Mouse (Mus musculus) liver, embryonic 14.5 days (tissue): ENCODE measurements around the gene Nwd2. TPM values are rescaled to one million over a fixed set of nuclear protein-coding genes. Genes with fewer than 3 reads are reported as not detected.

Experiments
- ATAC-seq: fragments of 200-750 bp; cut with Nextera tagmentation; 2 replicates; pipeline ENCODE4 v1.8.0; 2017; ENCODE audit warnings: moderate number of reproducible peaks, mild to moderate bottlenecking, moderate library complexity; ENCODE audit not compliant: insufficient read depth
- DNase-seq, 3 experiments: peaks; one replicate each; pipeline ENCODE4 v3.0.0-alpha.2; 2012 to 2013; ENCODE audit warnings: low read depth in 3 of 3, low spot score in 3 of 3
- H3K27ac ChIP-seq: fragments of 300-500 bp; sonication (generic); 2 replicates; pipeline ENCODE4 v1.5.1; 2014; ENCODE audit warnings: moderate library complexity, mild to moderate bottlenecking, control low read depth, inconsistent platforms
- H3K27me3 ChIP-seq: fragments of 300-500 bp; sonication (generic); 2 replicates; pipeline ENCODE4 v1.6.1; 2014; ENCODE audit warnings: mild to moderate bottlenecking, low read length, moderate library complexity; ENCODE audit not compliant: control insufficient read depth, insufficient read depth
- H3K36me3 ChIP-seq: fragments of 300-500 bp; sonication (generic); replicated peaks from 2 replicates; pipeline ENCODE4 v1.6.1; 2014; ENCODE audit warnings: low read depth; ENCODE audit not compliant: control insufficient read depth, insufficient read depth
- H3K4me1 ChIP-seq, 2 experiments: fragments of 200-500 bp in 1 of 2; fragments of 300-500 bp in 1 of 2; sonication (generic) in 1 of 2; replicated peaks; 2 replicates each; pipeline ENCODE4 v1.6.1; 2012 to 2014; ENCODE audit warnings: antibody characterized with exemption in 1 of 2, inconsistent platforms in 1 of 2, low read length in 1 of 2; ENCODE audit not compliant: control insufficient read depth in 2 of 2, insufficient read depth in 2 of 2
- H3K4me2 ChIP-seq: fragments of 300-500 bp; sonication (generic); 2 replicates; pipeline ENCODE4 v1.6.1; 2014; ENCODE audit warnings: low read depth, mild to moderate bottlenecking, control low read depth, moderate library complexity
- H3K4me3 ChIP-seq, 2 experiments: fragments of 200-500 bp in 1 of 2; fragments of 300-500 bp in 1 of 2; sonication (generic) in 1 of 2; 2 replicates each; pipeline ENCODE4 v1.5.1; 2012 to 2014; ENCODE audit warnings: low read depth in 2 of 2, low read length in 2 of 2, mild to moderate bottlenecking in 2 of 2, control low read depth in 1 of 2, inconsistent platforms in 1 of 2, moderate library complexity in 1 of 2; ENCODE audit not compliant: insufficient read depth in 1 of 2
- H3K9ac ChIP-seq: fragments of 300-500 bp; sonication (generic); replicated peaks from 2 replicates; pipeline ENCODE4 v1.6.1; 2014; ENCODE audit warnings: mild to moderate bottlenecking, control low read depth, moderate library complexity
- H3K9me3 ChIP-seq: fragments of 300-500 bp; sonication (generic); 2 replicates; pipeline ENCODE4 v1.6.1; 2016; ENCODE audit warnings: low read length, mixed read lengths; ENCODE audit not compliant: control insufficient read depth
- CTCF ChIP-seq: IDR thresholded peaks from 2 replicates; pipeline ENCODE4 v1.5.1; 2016; ENCODE audit warnings: antibody characterized with exemption, low read depth, control low read depth
- EP300 ChIP-seq: IDR thresholded peaks from 2 replicates; pipeline ENCODE4 v1.6.1; 2016; ENCODE audit warnings: antibody characterized with exemption, low read depth
- WGBS: fragments of 180-500 bp; shearing (Covaris S2); extraction: QIAGEN DNeasy Blood & Tissue Kit; methylation state at CpG from one replicate; pipeline ENCODE4 v1.1.7; 2014; ENCODE audit not compliant: insufficient replicate concordance; 5-methylcytosine and 5-hydroxymethylcytosine counted together
- polyA plus RNA-seq, 2 experiments: library from polyadenylated mRNA; depleted of rRNA in 1 of 2; stranded (reverse) in 1 of 2; unstranded in 1 of 2; fragments of >200 nt; fragmentation: Nextera tagmentation in 1 of 2; extraction: Ambion mirVana in 1 of 2; gene quantifications; 2 replicates each; pipeline versions ENCODE4 v1.2.1 to v1.2.3; 2012 to 2014

Nwd2 gene
- polyA plus RNA-seq, 2 experiments = 0.03 TPM; not detected in 1

GRCm38 (mm10) chr5:63827006-63827405 is 178.1 kb downstream of the Nwd2 start:
- peaks cover 8 to 68% of the 10 kb centered on the region in 2 experiments for H3K4me1 ChIP-seq
- 9% methylated on average over 6 of the region's 6 CpGs for WGBS
- no peak for TF ChIP-seq EP300
- no peak for TF ChIP-seq CTCF

GRCm38 (mm10) chr5:63827415-63828053 is 178.6 kb downstream of the Nwd2 start:
- Histone ChIP-seq H3K27ac (no peak overlapping the region), H3K36me3 (no peaks in the 10 kb centered on the region), H3K9ac (no peak overlapping the region), H3K9me3 (no peaks in the 10 kb centered on the region), H3K4me1 (peaks cover 8 to 65% of the 10 kb centered on the region in 2 experiments), H3K4me3 (no peak overlapping the region), H3K4me2 (no peak overlapping the region), H3K27me3 (no peaks in the 10 kb centered on the region)
- ATAC-seq (no peak), DNase-seq (no peak)
- TF ChIP-seq EP300 = no peak
- 22% methylated on average over 5 of the region's 5 CpGs for WGBS

More at GRCm38 (mm10) chr5:63827006-63827405, 178.1 kb downstream of the Nwd2 start:
- H3K27ac ChIP-seq = no peak overlapping the region
- H3K4me2 ChIP-seq = peak overlapping the region; percentile 13; the same call in 1 of the 2 replicates
- H3K36me3 ChIP-seq = no peaks in the 10 kb centered on the region
- ATAC-seq (no peak), DNase-seq (no peak)
- no peaks in the 10 kb centered on the region for H3K27me3 ChIP-seq
- no peaks in the 10 kb centered on the region for H3K9me3 ChIP-seq
- no peak overlapping the region for H3K9ac ChIP-seq
- H3K4me3 ChIP-seq = no peak overlapping the region

GRCm38 (mm10) chr5:63828380-63829185 is 179.7 kb downstream of the Nwd2 start:
- Histone ChIP-seq H3K27ac (no peak overlapping the region), H3K4me2 (no peak overlapping the region), H3K27me3 (no peaks in the 10 kb centered on the region), H3K9ac (no peak overlapping the region), H3K36me3 (no peaks in the 10 kb centered on the region), H3K9me3 (no peaks in the 10 kb centered on the region), H3K4me1 (peaks cover 8 to 58% of the 10 kb centered on the region in 2 experiments), H3K4me3 (no peak overlapping the region)
- TF ChIP-seq EP300 (no peak), CTCF (no peak)
- 44% methylated on average over 10 of the region's 10 CpGs for WGBS
- ATAC-seq (no peak), DNase-seq (no peak)

GRCm38 (mm10) chr5:63831054-63831453 is 182.2 kb downstream of the Nwd2 start:
- 13% methylated on average over 4 of the region's 4 CpGs for WGBS
- Histone ChIP-seq H3K9ac (no peak overlapping the region), H3K27ac (no peak overlapping the region), H3K9me3 (no peaks in the 10 kb centered on the region), H3K4me2 (peak overlapping the region; percentile 3; the same call in 1 of the 2 replicates), H3K27me3 (no peaks in the 10 kb centered on the region), H3K36me3 (no peaks in the 10 kb centered on the region), H3K4me1 (peaks cover 4 to 41% of the 10 kb centered on the region in 2 experiments; a peak in 3 of 4 replicates), H3K4me3 (no peak overlapping the region)
- no peak for TF ChIP-seq CTCF
- 0 out of 2 replicates have a peak, but pooled peaks have one; percentile 8 for TF ChIP-seq EP300
- no peak for ATAC-seq
- DNase-seq = no peak

- DNase-seq (no peak), ATAC-seq (no peak)
- H3K9ac ChIP-seq = no peak overlapping the region
- TF ChIP-seq CTCF (no peak), EP300 (no peak)
- peaks cover 14 to 36% of the 10 kb centered on the region in 2 experiments for H3K4me1 ChIP-seq
- no peak overlapping the region for H3K4me3 ChIP-seq
- WGBS = 73% methylated on average over 5 of the region's 5 CpGs
- no peak overlapping the region for H3K27ac ChIP-seq
- H3K9me3 ChIP-seq = no peaks in the 10 kb centered on the region
- H3K36me3 ChIP-seq = no peaks in the 10 kb centered on the region
- no peak overlapping the region for H3K4me2 ChIP-seq
- H3K27me3 ChIP-seq = no peaks in the 10 kb centered on the region
Measured at GRCm38 (mm10) chr5:63833955-63834354, 185.1 kb downstream of the Nwd2 start.
